ENCODE assay signal across 23 mouse cellular contexts in the genomic region with DNA sequence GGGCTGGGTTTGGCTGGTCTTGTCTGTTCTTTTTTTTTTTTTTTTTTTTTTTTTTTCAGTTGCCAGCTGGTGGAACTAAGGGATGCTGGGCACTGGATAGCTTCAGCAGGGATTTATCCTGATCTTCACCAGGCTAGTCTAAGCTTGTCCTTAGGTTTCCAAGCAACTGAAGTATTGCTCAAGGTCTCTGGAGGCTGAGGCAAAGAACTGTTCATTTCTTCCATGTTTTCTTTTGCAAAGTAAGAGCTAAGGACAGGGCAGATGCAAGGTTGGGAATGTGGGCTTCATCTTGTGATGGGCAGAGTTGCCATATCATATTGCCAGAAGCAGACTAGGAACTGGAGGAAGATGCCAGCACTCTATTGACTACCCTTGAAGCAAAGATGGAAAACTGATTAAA.
DNase-seq lines count a peak whose midpoint lies in the region; TF ChIP-seq lines count a peak whose summit lies in the region.
"Had no signal": no experiment of that assay in that cellular context is flagged by ENCODE, and none has a peak within 500 bp of the region (broad histone marks: within the 10 kb centered on the region; RNA-seq: fewer than 3 reads in every experiment).

No protein-coding gene starts in this region.

- H3K27me3 ChIP-seq in C2C12 (ENCODE audit: control insufficient read depth, insufficient read depth, insufficient read length), result no peaks in the 10 kb centered on the region
- H3K27me3 ChIP-seq: embryonic facial prominence, embryonic 12.5 days; embryonic facial prominence, embryonic 15.5 days; forebrain, embryonic 12.5 days; forebrain, embryonic 15.5 days; heart, embryonic 13.5 days had no signal

- no peak overlapping the region for H3K4me3 ChIP-seq in C2C12 (ENCODE audit: insufficient read depth, poor library complexity, severe bottlenecking)
- H3K4me3 ChIP-seq: embryonic facial prominence, embryonic 12.5 days; embryonic facial prominence, embryonic 15.5 days; forebrain, embryonic 12.5 days; forebrain, embryonic 15.5 days; heart, adult 2 months; heart, embryonic 10.5 days; heart, embryonic 13.5 days had no signal

- no peaks in the 10 kb centered on the region for H3K36me3 ChIP-seq in C2C12 (ENCODE audit: control insufficient read depth, insufficient read depth)
- H3K36me3 ChIP-seq: embryonic facial prominence, embryonic 12.5 days; embryonic facial prominence, embryonic 15.5 days; forebrain, embryonic 12.5 days; forebrain, embryonic 15.5 days; G1E; heart, embryonic 10.5 days; heart, embryonic 13.5 days had no signal

- H3ac ChIP-seq in C2C12 (ENCODE audit: control insufficient read depth, insufficient read length, low read depth), result no peak overlapping the region

- no peaks in the 10 kb centered on the region for H3K79me3 ChIP-seq in C2C12 (ENCODE audit: low read depth)

- H3K79me2 ChIP-seq in C2C12 (ENCODE audit: control insufficient read depth, insufficient read depth), result no peaks in the 10 kb centered on the region

- peak; percentile 23 for DNase-seq in NIH3T3 (ENCODE audit: low read depth)
- DNase-seq in fat pad, adult 2 months (ENCODE audit: extremely low read depth, low read depth, low spot score), result peak; percentile 98
- no peak for DNase-seq in spleen, postnatal 36 days (ENCODE audit: low spot score in 2 of 2)
- DNase-seq in layer of hippocampus, postnatal 10 days (ENCODE audit: low spot score in 2 of 2), result no peak
- no peak for DNase-seq in left cerebral cortex, adult 18-20 months (ENCODE audit: low spot score in 2 of 2)
- DNase-seq: adrenal gland, postnatal 10 days; adrenal gland, postnatal 36 days; cerebellum, adult 18-20 months; cerebellum, adult 9-10 months; cerebellum, postnatal 14 days; gastrocnemius, postnatal 25 days; heart, adult 2 months; heart, postnatal 14 days; heart, postnatal 4 days; kidney, adult 2 months had no signal

- no peak for TF ChIP-seq CTCF in C2C12 (IDR thresholded peaks at IDR 0.05; ENCODE audit: control insufficient read depth, insufficient read depth, insufficient read length)

TF ChIP-seq in C2C12, 6 proteins besides CTCF, POLR2A, EP300 and RAD21:
- no peak for TF ChIP-seq FOSL1 (IDR thresholded peaks at IDR 0.05; ENCODE audit: insufficient read depth, low read length, poor library complexity, severe bottlenecking)
- TF ChIP-seq USF1 (IDR thresholded peaks at IDR 0.05; ENCODE audit: low read depth), result no peak
- no peak for TF ChIP-seq MYOG (IDR thresholded peaks at IDR 0.05; ENCODE audit: control insufficient read depth, extremely low read depth, insufficient read length)
- no peak for TF ChIP-seq MYOD1 (IDR thresholded peaks at IDR 0.05; ENCODE audit: control insufficient read depth, insufficient read length, low read depth)
- peak; percentile 16 for TF ChIP-seq CEBPB (IDR thresholded peaks at IDR 0.05; ENCODE audit: low read depth)

Comparison
In these comparisons a context has a peak if more than half of its experiments do, and no peak if none do; other contexts are left out.
1. DNase-seq: peak in NIH3T3 (single experiment) and fat pad, adult 2 months (single experiment); none in spleen, postnatal 36 days (0 of 2), layer of hippocampus, postnatal 10 days (0 of 2) and left cerebral cortex, adult 18-20 months (0 of 2).